Mouse (Mus musculus) thymus, adult 2 months (tissue): ENCODE results near the gene Ndufb4.

Source experiments
- CTCF ChIP-seq: fragments of 200-500 bp; IDR thresholded peaks from 2 replicates; pipeline ENCODE4 v1.5.1; 2012; ENCODE audit warnings: mild to moderate bottlenecking, control low read depth, low read length, moderate library complexity, borderline replicate concordance; ENCODE audit not compliant: control insufficient read depth, poor library complexity, insufficient read depth; ENCODE audit errors: extremely low read depth
- POLR2A ChIP-seq: fragments of 200-500 bp; IDR thresholded peaks from 2 replicates; pipeline ENCODE4 v1.6.1; 2012; ENCODE audit warnings: mild to moderate bottlenecking, low read length, control low read depth, moderate library complexity; ENCODE audit not compliant: control insufficient read depth, poor library complexity, insufficient read depth; ENCODE audit errors: extremely low read depth

DNA sequence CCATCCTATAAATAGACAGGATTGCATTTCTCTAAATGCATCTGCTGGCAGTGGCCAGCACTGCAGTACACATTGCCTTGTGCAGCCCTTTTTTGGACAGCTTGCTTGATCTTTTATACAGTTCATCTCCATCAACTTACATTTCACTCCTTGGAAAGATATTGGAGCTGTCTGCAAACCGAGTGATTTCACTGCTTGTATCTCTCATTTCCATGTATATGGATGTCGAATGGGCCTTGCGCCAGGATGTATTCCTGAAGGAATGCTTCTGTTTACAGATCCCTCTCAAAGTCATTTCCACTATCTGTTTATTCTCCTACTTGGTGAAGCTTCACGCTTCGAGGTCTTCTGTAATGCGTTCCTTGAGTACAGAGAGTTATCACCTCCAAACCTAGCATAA, 50.0 kb downstream of the Ndufb4 start:
- TF ChIP-seq POLR2A, result no peak
- TF ChIP-seq CTCF, result no peak
